In the genomic region with DNA sequence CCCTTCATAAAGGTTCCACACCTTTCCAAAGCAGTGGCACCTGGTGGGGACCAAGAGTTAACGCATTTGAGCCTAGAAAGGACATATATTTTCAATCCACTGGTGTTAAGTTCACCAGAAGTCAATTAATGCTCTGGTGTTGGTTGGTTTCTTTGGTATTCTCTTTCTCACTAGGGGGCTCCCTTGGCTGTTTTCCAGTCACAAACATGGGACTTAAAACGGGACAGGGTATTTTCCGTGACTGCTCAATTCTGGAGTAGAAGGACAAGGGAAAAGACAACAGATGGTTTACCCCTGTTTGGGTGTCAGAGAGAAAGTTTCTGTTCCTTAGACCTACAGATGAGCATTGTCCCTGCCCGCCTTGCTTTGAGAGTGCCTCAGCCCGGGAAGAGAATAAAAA, we compare ENCODE assay signal across 19 mouse cellular contexts.
"Had no signal": no experiment of that assay in that cellular context is flagged by ENCODE, and none has a peak within 500 bp of the region (broad histone marks: within the 10 kb centered on the region; RNA-seq: fewer than 3 reads in every experiment).

No protein-coding gene starts in this region.

- H3K36me3 ChIP-seq: intestine, embryonic 15.5 days; limb, embryonic 10.5 days; limb, embryonic 13.5 days; liver, embryonic 13.5 days; midbrain, embryonic 10.5 days; midbrain, embryonic 13.5 days; neural tube, embryonic 12.5 days; neural tube, embryonic 15.5 days; stomach, embryonic 15.5 days had no signal

- H3K4me2 ChIP-seq: intestine, embryonic 15.5 days; limb, embryonic 13.5 days; liver, embryonic 13.5 days; midbrain, embryonic 13.5 days; neural tube, embryonic 12.5 days; neural tube, embryonic 15.5 days; stomach, embryonic 15.5 days had no signal

- DNase-seq: kidney, adult 2 months; kidney, postnatal 10 days; kidney, postnatal 4 days; layer of hippocampus, adult 9-11 months; liver; liver, embryonic 13.5 days; right cerebral cortex, postnatal 25 days; spleen, adult 18-20 months; thymus, postnatal 25 days had no signal

- H3K9ac ChIP-seq: intestine, embryonic 15.5 days; limb, embryonic 13.5 days; liver, embryonic 13.5 days; midbrain, embryonic 13.5 days; neural tube, embryonic 12.5 days; neural tube, embryonic 15.5 days; stomach, embryonic 15.5 days had no signal

- H3K4me3 ChIP-seq: intestine, embryonic 15.5 days; limb, embryonic 10.5 days; limb, embryonic 13.5 days; liver, embryonic 13.5 days; megakaryocyte, embryonic 14.5 days; midbrain, embryonic 10.5 days; midbrain, embryonic 13.5 days; neural tube, embryonic 12.5 days; neural tube, embryonic 15.5 days; stomach, embryonic 15.5 days had no signal

- H3K9me3 ChIP-seq: intestine, embryonic 15.5 days; limb, embryonic 10.5 days; limb, embryonic 13.5 days; liver, embryonic 13.5 days; megakaryocyte, embryonic 14.5 days; midbrain, embryonic 10.5 days; midbrain, embryonic 13.5 days; neural tube, embryonic 12.5 days; neural tube, embryonic 15.5 days; stomach, embryonic 15.5 days had no signal

- H3K4me1 ChIP-seq: intestine, embryonic 15.5 days; midbrain, embryonic 10.5 days; midbrain, embryonic 13.5 days had no signal

- H3K27ac ChIP-seq: intestine, embryonic 15.5 days; limb, embryonic 13.5 days; liver, embryonic 13.5 days; midbrain, embryonic 10.5 days; midbrain, embryonic 13.5 days; neural tube, embryonic 12.5 days; neural tube, embryonic 15.5 days; stomach, embryonic 15.5 days had no signal

- H3K27me3 ChIP-seq: intestine, embryonic 15.5 days; liver, embryonic 13.5 days; megakaryocyte, embryonic 14.5 days; midbrain, embryonic 13.5 days; neural tube, embryonic 12.5 days; neural tube, embryonic 15.5 days; stomach, embryonic 15.5 days had no signal

- ATAC-seq: intestine, embryonic 15.5 days; lung, postnatal 0 days; midbrain, embryonic 13.5 days had no signal
